Comparison of ENCODE assay signal across 24 mouse cellular contexts in the genomic region with DNA sequence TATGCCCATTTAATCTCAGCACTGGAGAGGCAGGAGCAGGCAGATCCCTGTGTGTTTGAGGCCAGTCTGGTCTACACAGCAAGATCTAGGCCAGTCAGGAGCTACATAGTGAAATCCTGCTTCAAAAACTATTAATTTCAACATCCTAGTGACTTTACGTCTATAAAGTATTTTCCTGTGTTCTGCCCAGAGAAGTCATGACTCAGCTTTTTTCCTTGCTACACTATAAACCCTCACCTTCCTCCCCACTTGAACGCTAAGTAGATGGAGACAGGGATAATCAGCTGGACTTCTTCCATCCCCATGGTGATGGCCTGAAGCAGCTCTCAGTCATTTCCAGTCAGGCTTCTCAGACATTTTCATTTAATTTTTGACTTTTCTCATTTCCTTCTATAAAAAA.
"Had no signal": no experiment of that assay in that cellular context is flagged by ENCODE, and none has a peak within 500 bp of the region (broad histone marks: within the 10 kb centered on the region; RNA-seq: fewer than 3 reads in every experiment).

No protein-coding gene starts in this region.

- H3K36me3 ChIP-seq: heart, embryonic 10.5 days; heart, embryonic 12.5 days; hindbrain, embryonic 10.5 days; hindbrain, embryonic 12.5 days; intestine, embryonic 15.5 days; limb, embryonic 12.5 days; liver, embryonic 12.5 days had no signal

- H3K4me3 ChIP-seq: gastrocnemius, adult 2 months; heart, embryonic 10.5 days; heart, embryonic 12.5 days; hindbrain, embryonic 10.5 days; hindbrain, embryonic 12.5 days; intestine, embryonic 15.5 days; layer of hippocampus, adult 2 months; limb, embryonic 12.5 days; liver, embryonic 12.5 days had no signal

- H3K9ac ChIP-seq: heart, embryonic 12.5 days; hindbrain, embryonic 12.5 days; hindbrain, embryonic 14.5 days; intestine, embryonic 15.5 days; limb, embryonic 12.5 days; liver, embryonic 12.5 days; liver, embryonic 14.5 days had no signal

- H3K4me1 ChIP-seq: heart, embryonic 10.5 days; heart, embryonic 12.5 days; intestine, embryonic 15.5 days; liver, embryonic 12.5 days had no signal

- H3K4me2 ChIP-seq: heart, embryonic 12.5 days; hindbrain, embryonic 12.5 days; hindbrain, embryonic 14.5 days; intestine, embryonic 15.5 days; limb, embryonic 12.5 days; liver, embryonic 12.5 days had no signal

- H3K27ac ChIP-seq: gastrocnemius, adult 2 months; heart, embryonic 10.5 days; hindbrain, embryonic 10.5 days; hindbrain, embryonic 12.5 days; hindbrain, embryonic 14.5 days; intestine, embryonic 15.5 days; layer of hippocampus, adult 2 months; limb, embryonic 12.5 days; liver, embryonic 12.5 days; liver, embryonic 14.5 days had no signal

- DNase-seq: gastrocnemius, adult 2 months; gastrocnemius, postnatal 10 days; gastrocnemius, postnatal 25 days; heart, adult 18-20 months; heart, postnatal 10 days; heart, postnatal 4 days; kidney, adult 18-20 months; kidney, adult 8-10 months; kidney, postnatal 10 days; kidney, postnatal 25 days; kidney, postnatal 4 days; layer of hippocampus, adult 9-11 months; layer of hippocampus, postnatal 36 days; left cerebral cortex, postnatal 4 days had no signal

- H3K27me3 ChIP-seq: heart, embryonic 12.5 days; hindbrain, embryonic 12.5 days; intestine, embryonic 15.5 days; limb, embryonic 12.5 days; liver, embryonic 12.5 days had no signal

- H3K9me3 ChIP-seq: heart, embryonic 10.5 days; heart, embryonic 12.5 days; hindbrain, embryonic 10.5 days; hindbrain, embryonic 12.5 days; intestine, embryonic 15.5 days; limb, embryonic 12.5 days; liver, embryonic 12.5 days had no signal
